Mouse (Mus musculus): ENCODE results near the gene Pbld1. TPM values are rescaled to one million over a fixed set of nuclear protein-coding genes. Genes with fewer than 3 reads are reported as not detected.
"Not testable (repeated sequence)": the region's sequence is repeated elsewhere in the genome, so short reads cannot be mapped to it uniquely, and the experiment has no call there.

Pbld1 gene
- total RNA-seq, 2 experiments from 2014 or later, result 0.15 to 0.82 TPM

DNA sequence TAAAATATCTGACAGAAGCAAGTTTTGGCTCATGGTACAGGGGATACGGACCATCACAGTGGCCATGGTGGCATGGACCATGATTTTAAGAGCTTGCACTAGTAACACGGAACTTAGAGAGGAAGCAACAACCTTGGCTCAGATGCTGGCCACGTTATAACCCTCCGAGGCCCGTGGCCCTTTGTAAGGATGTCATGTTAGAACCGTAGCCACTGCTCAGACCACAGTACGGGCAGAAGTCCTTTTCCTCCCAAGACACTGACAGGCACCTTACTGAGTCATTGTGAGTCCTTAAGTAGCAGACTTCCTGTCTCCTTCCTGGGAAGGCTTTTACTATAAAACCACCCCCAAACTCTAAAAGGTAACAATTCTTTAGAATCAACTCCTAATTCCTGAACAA, 8.7 kb upstream of the Pbld1 start:
- Histone ChIP-seq H3K4me3 (no peak overlapping the region), H3K27ac (no peak overlapping the region)
- no peak for DNase-seq (ENCODE audit: low spot score in 2 of 2)
- no peak for TF ChIP-seq CTCF (conservative IDR thresholded peaks at IDR 0.05)

DNA sequence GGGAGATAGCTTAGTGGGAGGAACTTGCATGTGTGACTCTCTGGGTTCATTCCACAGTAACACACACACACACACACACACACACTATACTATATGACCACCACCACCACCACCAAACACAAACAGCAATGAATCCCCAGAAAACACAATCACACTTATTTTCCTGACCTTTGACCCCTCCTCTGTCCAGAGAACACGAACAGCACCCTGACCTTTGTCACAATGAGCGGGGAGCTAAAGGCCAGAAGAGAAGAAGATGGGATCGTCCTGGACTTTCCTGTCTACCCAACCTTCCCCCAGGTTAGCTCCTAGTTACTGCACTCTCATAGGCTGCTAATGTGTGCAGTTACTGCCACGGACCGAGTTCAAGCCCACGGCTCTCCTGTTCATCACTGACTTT, 8.0 kb upstream of the Pbld1 start:
- TF ChIP-seq CTCF (conservative IDR thresholded peaks at IDR 0.05), result no peak
- DNase-seq (ENCODE audit: low spot score in 2 of 2), result no peak
- Histone ChIP-seq H3K27ac (no peak overlapping the region), H3K4me3 (no peak overlapping the region)

DNA sequence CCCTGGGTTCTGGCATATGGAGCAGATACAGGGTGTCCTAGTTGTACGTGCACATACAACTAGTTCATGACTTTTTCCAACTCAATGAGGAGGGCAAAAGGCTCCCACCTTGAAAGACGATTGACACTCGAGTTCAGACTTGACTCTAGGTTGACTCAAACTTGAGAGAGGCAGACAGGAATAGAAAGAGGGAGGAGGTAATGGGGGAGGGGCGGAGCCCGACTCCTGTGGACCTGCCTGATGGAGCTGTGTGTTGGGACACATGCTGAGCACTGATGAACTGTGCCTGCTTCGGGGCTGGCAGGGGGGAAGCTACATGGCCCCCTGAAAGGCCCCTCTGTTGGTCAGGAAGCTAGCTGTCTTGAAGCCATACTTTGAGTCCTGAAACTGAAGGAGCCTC, 7.0 kb upstream of the Pbld1 start:
- TF ChIP-seq CTCF (conservative IDR thresholded peaks at IDR 0.05), result no peak
- no peak overlapping the region for H3K4me3 ChIP-seq
- DNase-seq (ENCODE audit: low spot score in 2 of 2), result no peak
- H3K27ac ChIP-seq, result no peak overlapping the region

DNA sequence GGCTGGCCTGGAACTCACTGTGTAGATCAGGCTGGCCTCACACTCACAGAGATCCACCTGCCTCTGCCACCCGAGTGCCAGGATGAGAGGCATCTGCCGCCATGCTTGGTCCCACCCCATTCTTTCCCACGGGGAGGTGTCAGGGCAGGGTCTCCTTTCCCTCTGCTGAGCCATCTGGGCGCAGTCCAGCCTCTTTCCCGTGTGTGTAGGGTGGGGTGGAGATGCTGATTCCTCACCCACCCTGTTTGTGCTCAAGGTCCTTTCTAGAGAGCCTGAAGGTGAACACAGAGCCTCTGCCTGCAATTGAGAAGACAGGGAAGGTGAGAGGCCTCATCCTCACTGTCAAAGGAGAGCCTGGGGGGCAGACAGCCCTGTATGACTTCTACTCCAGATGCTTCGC, 5.9 kb upstream of the Pbld1 start:
- not testable (repeated sequence) for H3K27ac ChIP-seq; DNase-seq (ENCODE audit: low spot score in 2 of 2); H3K4me3 ChIP-seq

DNA sequence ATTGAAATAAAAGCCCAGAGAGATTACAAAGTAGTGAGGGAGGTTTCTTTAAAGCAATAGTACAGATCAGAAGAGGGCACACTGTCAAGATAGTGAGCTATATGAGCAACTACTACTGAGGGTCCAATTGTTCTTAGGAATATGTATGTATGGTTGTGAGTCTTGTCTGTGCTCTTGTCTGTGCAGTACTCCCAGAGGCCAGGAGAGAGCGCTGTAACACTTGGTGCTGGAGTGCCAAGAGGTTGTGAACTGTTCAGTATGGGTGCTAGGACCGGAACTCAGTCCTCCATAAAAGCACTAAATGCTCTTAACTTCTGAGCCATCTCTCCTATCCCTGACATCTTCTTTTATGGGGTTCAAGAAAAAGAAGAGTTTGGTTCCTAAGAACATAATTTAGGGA, 5.4 kb upstream of the Pbld1 start:
- peak; percentile 33 for TF ChIP-seq CTCF (conservative IDR thresholded peaks at IDR 0.05)
- Histone ChIP-seq H3K4me3 (no peak overlapping the region), H3K27ac (no peak overlapping the region)
- no peak for DNase-seq (ENCODE audit: low spot score in 2 of 2)

DNA sequence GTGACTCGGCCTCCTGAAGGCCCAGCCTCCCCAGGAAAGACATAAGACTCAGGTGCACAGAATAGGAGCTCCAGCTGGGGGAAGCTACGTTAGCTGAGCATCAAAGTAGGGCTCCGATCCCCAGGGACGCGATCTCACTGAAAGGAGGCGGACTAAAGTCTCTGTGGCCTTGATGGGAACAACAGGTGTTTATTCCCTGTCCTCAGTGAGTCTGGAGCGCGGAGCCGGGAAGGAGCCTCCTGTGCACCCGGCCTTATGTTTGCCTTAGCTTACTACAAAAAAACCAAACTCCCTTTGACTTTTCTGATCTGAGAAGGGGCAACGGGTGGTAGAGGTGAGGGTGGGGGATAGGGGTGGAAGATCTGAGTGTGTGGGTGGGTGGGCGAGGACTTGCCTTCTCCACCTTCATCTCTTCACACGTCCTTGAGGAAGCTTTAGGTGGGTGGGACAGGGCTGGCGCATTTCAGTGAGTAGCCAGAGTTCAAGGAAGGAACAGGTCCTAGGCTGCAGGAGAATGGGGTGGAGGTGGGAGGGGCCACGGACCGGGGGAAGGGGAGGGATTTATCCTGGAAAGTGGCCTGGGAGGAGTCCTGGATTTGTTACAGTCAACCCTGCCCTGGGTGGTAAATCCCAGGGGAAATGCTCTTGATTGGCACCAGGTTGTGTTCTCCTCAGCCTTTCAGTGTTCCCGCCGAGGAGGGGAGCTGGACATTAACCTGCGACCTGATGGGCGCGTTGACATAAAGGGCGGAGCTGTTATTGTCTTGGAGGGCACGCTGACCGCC, 2.8 kb upstream of the Pbld1 start:
- Histone ChIP-seq H3K27ac (no peak overlapping the region), H3K4me3 (no peak overlapping the region)
- no peak for DNase-seq (ENCODE audit: low spot score in 2 of 2)
- TF ChIP-seq CTCF (conservative IDR thresholded peaks at IDR 0.05), result no peak

DNA sequence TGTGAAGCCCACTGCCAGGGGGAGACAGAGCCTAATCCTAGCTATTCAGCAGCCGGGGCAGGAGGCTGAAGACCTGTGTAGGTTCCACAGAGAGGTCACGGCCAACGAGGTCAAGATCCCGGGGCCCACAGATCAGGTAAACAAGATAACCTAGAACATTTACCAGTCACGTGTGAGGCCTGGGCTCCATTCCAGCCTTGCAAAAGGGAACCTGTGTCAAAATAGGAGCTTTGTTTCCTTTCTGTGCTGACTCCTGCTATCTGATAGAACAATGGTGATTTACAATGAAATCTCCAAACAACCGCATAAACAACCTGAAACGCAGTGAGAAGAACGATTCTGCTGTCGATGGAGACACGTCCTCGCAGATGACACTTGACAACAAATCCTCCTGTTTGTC, 444 bp downstream of the Pbld1 start:
- no peak overlapping the region for H3K27ac ChIP-seq
- no peak for DNase-seq (ENCODE audit: low spot score in 2 of 2)
- TF ChIP-seq CTCF (conservative IDR thresholded peaks at IDR 0.05), result no peak
- no peak overlapping the region for H3K4me3 ChIP-seq

DNA sequence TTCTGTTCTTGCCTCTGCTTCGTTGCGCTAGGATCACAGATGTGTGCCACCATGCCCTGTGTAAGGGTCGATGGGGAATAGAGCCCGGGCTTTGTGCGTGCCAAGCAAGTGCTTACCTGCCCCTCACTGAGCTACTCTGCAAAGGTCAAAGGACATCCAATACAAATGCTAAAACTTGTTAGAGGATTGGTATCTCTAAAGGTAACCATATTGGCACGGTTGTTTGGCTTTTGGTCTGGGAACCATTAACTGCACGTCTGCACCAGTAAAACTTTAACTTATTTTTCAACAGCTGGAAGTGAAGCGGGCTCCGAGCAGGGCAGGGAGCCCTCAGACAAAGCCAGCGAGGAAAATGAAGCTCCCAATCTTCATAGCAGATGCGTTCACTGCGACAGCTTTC, 1.3 kb downstream of the Pbld1 start:
- no peak for TF ChIP-seq CTCF (conservative IDR thresholded peaks at IDR 0.05)
- Histone ChIP-seq H3K4me3 (no peak overlapping the region), H3K27ac (no peak overlapping the region)
- DNase-seq (ENCODE audit: low spot score in 2 of 2), result no peak

DNA sequence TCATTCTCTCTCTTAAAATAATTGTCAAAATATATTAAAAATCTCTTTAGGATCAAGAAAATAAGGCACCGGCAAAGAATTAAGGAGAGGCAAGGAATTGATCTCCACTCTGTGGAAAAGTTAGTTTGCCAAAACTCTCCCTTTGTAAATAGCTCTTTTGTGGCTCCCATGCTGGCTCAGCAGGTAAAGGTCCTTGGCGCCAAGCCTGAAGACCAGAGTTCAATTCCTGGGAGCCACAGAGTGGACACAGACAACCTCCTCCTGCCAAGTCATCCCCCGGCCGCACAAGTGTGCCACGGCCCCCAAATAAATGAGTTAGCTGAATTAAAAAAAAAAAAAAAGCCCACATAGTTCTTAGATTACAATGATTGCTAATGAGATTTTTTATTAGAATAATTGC, 2.7 kb downstream of the Pbld1 start:
- no peak for DNase-seq (ENCODE audit: low spot score in 2 of 2)
- Histone ChIP-seq H3K27ac (no peak overlapping the region), H3K4me3 (no peak overlapping the region)
- no peak for TF ChIP-seq CTCF (conservative IDR thresholded peaks at IDR 0.05)

DNA sequence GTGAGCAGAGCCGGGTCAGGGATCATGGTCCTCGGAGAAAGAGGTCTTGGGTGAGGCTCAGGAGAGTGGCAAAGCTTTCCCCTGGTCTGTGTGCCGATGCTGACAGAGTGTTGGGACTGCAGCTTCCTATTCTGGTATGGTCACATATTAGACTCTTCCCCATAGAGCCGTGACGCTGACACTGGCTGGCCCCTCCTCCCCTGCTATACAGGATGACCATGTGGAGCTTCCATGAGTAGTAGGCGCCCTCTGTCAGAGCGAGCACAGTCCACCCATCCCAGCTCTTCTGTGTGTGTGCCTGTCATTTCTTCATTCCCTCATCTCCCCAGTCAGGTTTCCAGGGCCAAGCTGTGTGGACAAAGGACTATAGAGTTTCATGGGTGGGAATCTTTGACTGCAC, 3.4 kb downstream of the Pbld1 start:
- no peak overlapping the region for H3K4me3 ChIP-seq
- TF ChIP-seq CTCF (conservative IDR thresholded peaks at IDR 0.05), result no peak
- DNase-seq (ENCODE audit: low spot score in 2 of 2), result no peak
- no peak overlapping the region for H3K27ac ChIP-seq

DNA sequence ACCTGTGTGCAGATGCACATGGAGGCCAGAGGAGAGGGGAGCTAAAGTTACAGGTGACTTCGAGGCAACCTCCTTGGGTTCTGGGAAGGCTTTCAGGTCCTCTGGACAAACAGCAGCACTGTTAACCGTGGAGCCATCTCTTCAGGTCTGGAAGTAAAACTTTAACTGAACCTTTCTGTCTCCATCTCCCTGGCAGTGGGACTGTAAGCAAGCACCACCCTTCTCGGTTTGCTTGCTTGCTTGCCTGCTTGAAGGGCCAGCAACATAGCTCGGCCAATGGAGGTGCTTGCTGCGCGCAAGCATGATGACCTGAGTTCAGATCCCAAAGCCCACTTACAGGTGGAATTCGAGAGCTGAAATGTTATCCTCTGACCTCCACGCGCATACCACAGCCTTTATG, 4.6 kb downstream of the Pbld1 start:
- Histone ChIP-seq H3K27ac (no peak overlapping the region), H3K4me3 (no peak overlapping the region)
- TF ChIP-seq CTCF (conservative IDR thresholded peaks at IDR 0.05), result no peak
- no peak for DNase-seq (ENCODE audit: low spot score in 2 of 2)

DNA sequence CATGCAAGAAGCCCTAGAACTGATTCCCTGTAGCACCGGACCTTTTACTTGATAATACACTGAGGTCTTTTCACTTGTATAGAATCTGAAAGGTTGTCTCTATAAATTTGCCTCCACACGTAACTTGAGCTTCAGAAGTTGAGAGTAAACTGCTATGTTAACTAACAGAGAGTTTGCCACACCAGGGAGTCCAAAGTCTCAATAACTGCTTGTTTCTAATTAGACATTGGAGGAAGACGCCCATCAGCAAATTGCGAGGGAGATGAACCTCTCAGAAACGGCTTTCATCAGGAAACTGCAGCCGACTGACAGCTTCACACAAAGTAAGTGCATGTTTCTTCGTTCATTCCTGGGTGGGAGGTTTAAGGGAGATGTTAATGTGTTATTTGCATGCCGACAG, 5.6 kb downstream of the Pbld1 start:
- Histone ChIP-seq H3K4me3 (no peak overlapping the region), H3K27ac (no peak overlapping the region)
- DNase-seq (ENCODE audit: low spot score in 2 of 2), result no peak

DNA sequence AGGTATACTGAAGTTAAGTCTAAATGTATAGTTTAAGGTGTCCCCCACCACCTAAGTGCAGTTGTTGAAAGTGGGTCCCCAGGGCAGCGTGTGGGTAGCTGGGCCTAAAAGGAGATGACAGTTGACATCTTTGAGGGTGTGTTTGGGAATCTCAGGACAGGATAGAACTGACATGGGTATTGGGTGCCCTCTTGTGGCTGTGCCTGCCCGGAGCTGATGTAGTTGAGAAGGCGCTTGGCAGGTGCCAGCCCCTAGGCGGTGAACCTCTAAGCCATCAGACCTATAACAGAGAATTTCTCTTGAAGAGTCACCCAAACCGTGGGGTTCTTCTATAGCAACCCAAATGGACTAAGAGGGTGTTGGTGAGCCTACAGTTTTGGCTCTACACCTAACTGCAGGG, 6.0 kb downstream of the Pbld1 start:
- peak; percentile 72 to 83 for DNase-seq (ENCODE audit: low spot score in 2 of 2)
- no peak overlapping the region for H3K4me3 ChIP-seq
- peak; percentile 94; the same call in 1 of the 2 replicates for TF ChIP-seq CTCF (conservative IDR thresholded peaks at IDR 0.05)
- H3K27ac ChIP-seq, result no peak overlapping the region

More for the DNA sequence above, 5.6 kb downstream of the Pbld1 start:
- TF ChIP-seq CTCF (conservative IDR thresholded peaks at IDR 0.05), result no peak

DNA sequence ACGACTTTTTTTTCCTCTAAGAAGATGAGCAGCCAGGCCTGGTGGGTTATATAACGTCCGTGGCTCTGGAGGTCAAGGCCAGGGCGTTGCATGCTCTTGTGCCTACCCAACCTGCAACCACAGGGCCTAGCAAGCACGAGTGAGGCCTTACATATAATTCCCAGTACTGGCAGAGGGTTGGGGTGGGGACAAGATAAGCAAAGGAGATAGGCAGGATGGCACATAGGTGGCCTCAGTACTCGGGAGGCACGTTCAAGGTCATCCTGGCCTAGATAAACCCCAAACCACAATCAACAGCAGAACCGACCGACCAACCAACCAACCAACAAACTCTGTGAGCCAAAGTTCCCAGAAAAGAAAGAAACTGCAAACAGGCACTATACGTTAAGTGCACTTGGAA, 26.3 kb downstream of the Pbld1 start:
- no peak overlapping the region for H3K27ac ChIP-seq
- TF ChIP-seq CTCF (conservative IDR thresholded peaks at IDR 0.05), result no peak

More for the DNA sequence above, 26.3 kb downstream of the Pbld1 start:
- DNase-seq (ENCODE audit: low spot score in 2 of 2), result no peak
- no peak overlapping the region for H3K4me3 ChIP-seq
